Mouse (Mus musculus): ENCODE measurements around the gene Camk1d.

Camk1d gene

GRCm38 (mm10) chr2:5707871-5708733 lies 6.2 kb downstream of the Camk1d start:
- DNase-seq: peak; percentile 80

GRCm38 (mm10) chr2:5706618-5707017 lies 7.7 kb downstream of the Camk1d start:
- DNase-seq: peak; percentile 35

GRCm38 (mm10) chr2:5702370-5702769 lies 11.9 kb downstream of the Camk1d start:
- DNase-seq: no peak

- DNase-seq: no peak
Observed at GRCm38 (mm10) chr2:5700931-5701330, 13.4 kb downstream of the Camk1d start.

- DNase-seq: peak; percentile 59
Observed at GRCm38 (mm10) chr2:5698451-5698850, 15.9 kb downstream of the Camk1d start.

GRCm38 (mm10) chr2:5694094-5694493 lies 20.2 kb downstream of the Camk1d start:
- no peak for DNase-seq

GRCm38 (mm10) chr2:5691729-5692128 lies 22.6 kb downstream of the Camk1d start:
- no peak for DNase-seq

- DNase-seq: no peak
Observed at GRCm38 (mm10) chr2:5683366-5683765, 30.9 kb downstream of the Camk1d start.

- DNase-seq: no peak
Observed at GRCm38 (mm10) chr2:5681909-5682308, 32.4 kb downstream of the Camk1d start.

GRCm38 (mm10) chr2:5681302-5681701 lies 33.0 kb downstream of the Camk1d start:
- no peak for DNase-seq

GRCm38 (mm10) chr2:5679055-5679454 lies 35.3 kb downstream of the Camk1d start:
- no peak for DNase-seq

- no peak for DNase-seq
Observed at GRCm38 (mm10) chr2:5677472-5677871, 36.8 kb downstream of the Camk1d start.

- DNase-seq: no peak
Observed at GRCm38 (mm10) chr2:5676786-5677185, 37.5 kb downstream of the Camk1d start.

- DNase-seq: no peak
Observed at GRCm38 (mm10) chr2:5676143-5676483, 38.2 kb downstream of the Camk1d start.

GRCm38 (mm10) chr2:5675431-5676142 lies 38.7 kb downstream of the Camk1d start:
- DNase-seq: peak; percentile 25

GRCm38 (mm10) chr2:5674512-5674911 lies 39.8 kb downstream of the Camk1d start:
- DNase-seq: no peak

GRCm38 (mm10) chr2:5673816-5674215 lies 40.5 kb downstream of the Camk1d start:
- no peak for DNase-seq

- no peak for DNase-seq
Observed at GRCm38 (mm10) chr2:5672906-5673589, 41.3 kb downstream of the Camk1d start.

GRCm38 (mm10) chr2:5670146-5670545 lies 44.2 kb downstream of the Camk1d start:
- DNase-seq: no peak

- no peak for DNase-seq
Observed at GRCm38 (mm10) chr2:5669498-5670040, 44.7 kb downstream of the Camk1d start.

- DNase-seq: no peak
Observed at GRCm38 (mm10) chr2:5668940-5669339, 45.4 kb downstream of the Camk1d start.

GRCm38 (mm10) chr2:5663499-5663898 lies 50.8 kb downstream of the Camk1d start:
- DNase-seq: no peak

GRCm38 (mm10) chr2:5661946-5662345 lies 52.4 kb downstream of the Camk1d start:
- DNase-seq: no peak

Measured in retina, postnatal 1 day (tissue).